Mouse (Mus musculus): ENCODE measurements around the gene Zbtb8a. TPM values are rescaled to one million over a fixed set of nuclear protein-coding genes. Genes with fewer than 3 reads are reported as not detected.

Gene Zbtb8a
- polyA plus RNA-seq (2012; rRNA removed; ENCODE audit: low replicate concordance): 12.2 and 16.3 TPM in 2 replicates

DNA sequence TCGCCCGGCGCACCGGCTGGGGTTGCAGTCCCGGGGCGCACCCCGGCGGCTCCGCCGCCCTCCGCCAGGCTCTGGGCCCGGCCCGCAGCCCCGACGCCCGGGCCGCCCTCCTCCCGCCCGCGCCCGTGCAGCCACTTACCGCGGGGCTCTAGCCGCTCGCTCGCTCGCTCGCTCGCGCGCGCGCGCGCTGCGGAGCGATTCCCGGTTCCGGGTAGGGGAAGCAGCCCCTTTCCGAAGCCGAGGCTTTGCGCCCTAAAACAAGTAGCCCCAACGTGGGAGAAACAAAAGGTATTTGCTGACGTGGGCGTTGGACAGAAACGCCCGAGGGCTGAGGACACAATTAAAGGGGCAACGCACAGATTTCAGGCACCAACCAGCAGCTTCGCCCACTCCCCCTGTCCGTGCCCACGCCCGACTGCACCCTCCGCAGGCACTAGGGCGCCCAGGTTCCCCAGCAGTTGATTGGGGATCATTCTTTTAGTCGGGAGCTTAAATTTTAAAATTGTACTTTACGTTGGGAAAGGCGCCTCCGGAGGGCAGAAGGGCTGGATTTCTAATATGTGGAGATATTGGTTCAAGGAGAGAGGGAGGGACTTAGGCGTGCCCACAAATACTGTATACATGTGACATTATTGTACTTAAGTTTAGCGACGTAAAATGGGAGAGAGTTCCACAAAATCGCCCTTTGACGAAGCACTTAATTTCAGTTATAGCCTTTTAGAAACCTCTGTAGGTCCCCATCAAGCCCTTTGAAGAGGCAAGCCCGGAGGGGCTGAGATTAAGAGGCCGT lies at the start of gene Zbtb8a:
TSS of gene Zbtb8a (minus strand) at position 516 of the 790 bp plus-strand sequence.

DNA sequence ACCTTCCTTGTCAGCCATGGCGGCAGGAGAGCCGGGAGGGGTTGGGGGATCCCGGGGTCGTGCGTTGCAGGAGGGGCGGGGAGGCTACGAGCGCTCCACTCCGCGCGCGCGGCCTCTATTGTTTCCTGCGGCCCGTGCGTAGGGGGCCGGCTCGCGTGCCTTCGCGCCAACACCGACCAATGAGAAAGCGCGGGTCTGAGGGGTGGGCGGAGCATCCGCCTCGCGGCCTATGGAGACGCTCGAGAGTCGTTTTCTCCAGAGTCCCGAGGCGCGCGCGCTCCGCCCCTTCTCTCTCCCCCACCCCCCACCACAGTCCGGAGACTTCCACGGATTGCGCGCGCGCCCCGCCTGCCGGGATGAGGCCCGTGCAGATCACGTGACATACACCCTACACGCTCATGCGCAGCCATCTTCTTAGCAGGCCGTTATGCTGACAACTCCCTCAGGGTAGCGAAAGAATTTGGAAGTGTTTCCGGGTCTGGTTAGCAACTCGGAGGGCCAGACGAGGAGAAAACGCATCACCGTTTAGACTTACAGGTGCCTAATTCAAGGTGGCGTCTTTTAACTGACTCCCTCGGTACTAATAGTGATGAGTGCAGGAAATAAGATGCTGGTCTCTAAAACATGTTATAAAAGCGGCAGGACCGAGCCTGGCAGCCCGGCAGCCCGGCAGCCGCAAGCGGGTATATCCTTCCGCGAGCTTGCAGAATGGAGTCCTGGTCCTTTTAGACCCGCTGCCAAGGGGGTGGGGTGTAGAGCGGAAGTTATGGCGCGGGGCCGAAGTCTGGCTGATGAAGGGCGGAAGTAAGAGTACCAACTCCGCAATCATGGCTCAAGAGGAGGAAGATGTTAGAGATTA lies 42.5 kb downstream of the Zbtb8a start, which contains the start of the genes Rbbp4 and Zbtb8os:
TSS of gene Rbbp4 (minus strand) at position 155 of the 859 bp plus-strand sequence.
TSS of gene Zbtb8os (plus strand) at position 480 of the 859 bp plus-strand sequence.

Other genes starting within 250 kb of the Zbtb8a start
- 1.5 and 9.3 TPM in 2 replicates for gene Fndc5, start 241.1 kb downstream of the Zbtb8a start, polyA plus RNA-seq (2012; rRNA removed; ENCODE audit: low replicate concordance)
- gene S100pbp, start 188.4 kb downstream of the Zbtb8a start, polyA plus RNA-seq (2012; rRNA removed; ENCODE audit: low replicate concordance): 13.7 and 23.0 TPM in 2 replicates
- gene Yars, start 188.4 kb downstream of the Zbtb8a start, polyA plus RNA-seq (2012; rRNA removed; ENCODE audit: low replicate concordance): 11.3 and 16.7 TPM in 2 replicates
- 24.0 and 41.3 TPM in 2 replicates for gene C77080, start 116.7 kb downstream of the Zbtb8a start, polyA plus RNA-seq (2012; rRNA removed; ENCODE audit: low replicate concordance)
- 0.90 and 3.5 TPM in 2 replicates for gene Sync, start 90.5 kb downstream of the Zbtb8a start, polyA plus RNA-seq (2012; rRNA removed; ENCODE audit: low replicate concordance)
- gene Rbbp4, start 42.7 kb downstream of the Zbtb8a start, polyA plus RNA-seq (2012; rRNA removed; ENCODE audit: low replicate concordance): 18.0 and 32.5 TPM in 2 replicates
- 8.7 and 14.4 TPM in 2 replicates for gene Zbtb8os, start 42.4 kb downstream of the Zbtb8a start, polyA plus RNA-seq (2012; rRNA removed; ENCODE audit: low replicate concordance)
- 0.49 and 0.75 TPM in 2 replicates for gene Zbtb8b, start 62.7 kb upstream of the Zbtb8a start, polyA plus RNA-seq (2012; rRNA removed; ENCODE audit: low replicate concordance)
- 16.3 and 19.6 TPM in 2 replicates for gene Bsdc1, start 83.5 kb upstream of the Zbtb8a start, polyA plus RNA-seq (2012; rRNA removed; ENCODE audit: low replicate concordance)
- gene Tssk3, start 112.9 kb upstream of the Zbtb8a start, polyA plus RNA-seq (2012; rRNA removed; ENCODE audit: low replicate concordance): not detected in 2 replicates
- 0.80 TPM in 1 of 2 replicates, not detected in the other for gene Fam229a, start 113.1 kb upstream of the Zbtb8a start, polyA plus RNA-seq (2012; rRNA removed; ENCODE audit: low replicate concordance)
- gene Marcksl1, start 135.5 kb upstream of the Zbtb8a start, polyA plus RNA-seq (2012; rRNA removed; ENCODE audit: low replicate concordance): 45.2 and 71.8 TPM in 2 replicates
- gene Hdac1, start 164.6 kb upstream of the Zbtb8a start, polyA plus RNA-seq (2012; rRNA removed; ENCODE audit: low replicate concordance): 48.9 and 65.4 TPM in 2 replicates
- 83.2 and 90.2 TPM in 2 replicates for gene Lck, start 195.5 kb upstream of the Zbtb8a start, polyA plus RNA-seq (2012; rRNA removed; ENCODE audit: low replicate concordance)
- 5.7 and 7.0 TPM in 2 replicates for gene Fam167b, start 200.4 kb upstream of the Zbtb8a start, polyA plus RNA-seq (2012; rRNA removed; ENCODE audit: low replicate concordance)
- 207 and 300 TPM in 2 replicates for gene Eif3i, start 222.5 kb upstream of the Zbtb8a start, polyA plus RNA-seq (2012; rRNA removed; ENCODE audit: low replicate concordance)
- 162 and 188 TPM in 2 replicates for gene Tmem234, start 222.6 kb upstream of the Zbtb8a start, polyA plus RNA-seq (2012; rRNA removed; ENCODE audit: low replicate concordance)
- gene Dcdc2b, start 236.1 kb upstream of the Zbtb8a start, polyA plus RNA-seq (2012; rRNA removed; ENCODE audit: low replicate concordance): 2.0 and 2.8 TPM in 2 replicates
- gene Iqcc, start 241.0 kb upstream of the Zbtb8a start, polyA plus RNA-seq (2012; rRNA removed; ENCODE audit: low replicate concordance): 42.1 and 57.1 TPM in 2 replicates
- 20.3 and 21.3 TPM in 2 replicates for gene Ccdc28b, start 245.8 kb upstream of the Zbtb8a start, polyA plus RNA-seq (2012; rRNA removed; ENCODE audit: low replicate concordance)